11 mouse cellular contexts compared by ENCODE assay signal in genomic region chr7:143005344-143006096, GRCm38 (mm10). TPM values are rescaled to one million over a fixed set of nuclear protein-coding genes. Genes with fewer than 3 reads are reported as not detected.
DNase-seq lines count a peak whose midpoint lies in the region; ATAC-seq and TF ChIP-seq lines count a peak whose summit lies in the region.
"Had no signal": no experiment of that assay in that cellular context is flagged by ENCODE, and none has a peak within 500 bp of the region (broad histone marks: within the 10 kb centered on the region; RNA-seq: fewer than 3 reads in every experiment).

No protein-coding gene starts in this region.

- no peaks in the 10 kb centered on the region for H3K36me3 ChIP-seq in heart, embryonic 11.5 days (ENCODE audit: control insufficient read depth, insufficient read depth, low read length)
- peaks cover 26% of the 10 kb centered on the region; the same call in 1 of the 2 replicates for H3K36me3 ChIP-seq in E14TG2a.4 (ENCODE audit: insufficient read depth, low read length)
- no peaks in the 10 kb centered on the region for H3K36me3 ChIP-seq in small intestine, adult 2 months (ENCODE audit: control insufficient read depth, insufficient read depth, low read length)
- H3K36me3 ChIP-seq in hindbrain, embryonic 16.5 days (ENCODE audit: control insufficient read depth, insufficient read depth, low read length), result no peaks in the 10 kb centered on the region
- H3K36me3 ChIP-seq: hindbrain, embryonic 15.5 days; neural tube, embryonic 12.5 days had no signal

- H3K27ac ChIP-seq in heart, embryonic 11.5 days (ENCODE audit: low read depth, low read length), result peak overlapping the region; percentile 95
- H3K27ac ChIP-seq in small intestine, adult 2 months (ENCODE audit: insufficient read depth, low read depth, low read length), result peak overlapping the region; percentile 3; the same call in 1 of the 2 replicates
- no peak overlapping the region for H3K27ac ChIP-seq in hindbrain, embryonic 16.5 days (ENCODE audit: low read depth, low read length)
- H3K27ac ChIP-seq: hindbrain, embryonic 15.5 days; neural tube, embryonic 12.5 days had no signal

- H3K4me2 ChIP-seq in heart, embryonic 11.5 days, result peak overlapping the region; percentile 54
- no peak overlapping the region for H3K4me2 ChIP-seq in hindbrain, embryonic 16.5 days (ENCODE audit: low read length)
- H3K4me2 ChIP-seq: hindbrain, embryonic 15.5 days; neural tube, embryonic 12.5 days had no signal

- no peak for TF ChIP-seq POLR2A in small intestine, adult 2 months (IDR thresholded peaks at IDR 0.05; ENCODE audit: low read depth, low read length)

- no peaks in the 10 kb centered on the region for H3K9me3 ChIP-seq in heart, embryonic 11.5 days (replicated peaks; ENCODE audit: control insufficient read depth, low read length)
- no peaks in the 10 kb centered on the region for H3K9me3 ChIP-seq in E14TG2a.4 (ENCODE audit: low read length)
- H3K9me3 ChIP-seq in hindbrain, embryonic 16.5 days (ENCODE audit: control insufficient read depth, low read length), result no peaks in the 10 kb centered on the region
- H3K9me3 ChIP-seq: hindbrain, embryonic 15.5 days; neural tube, embryonic 12.5 days had no signal

- no peaks in the 10 kb centered on the region for H3K27me3 ChIP-seq in heart, embryonic 11.5 days (ENCODE audit: control insufficient read depth, insufficient read depth, low read length)
- H3K27me3 ChIP-seq in E14TG2a.4 (ENCODE audit: insufficient read depth, low read length), result no peaks in the 10 kb centered on the region
- H3K27me3 ChIP-seq in small intestine, adult 2 months (ENCODE audit: control insufficient read depth, insufficient read depth, low read length), result no peaks in the 10 kb centered on the region
- no peaks in the 10 kb centered on the region for H3K27me3 ChIP-seq in hindbrain, embryonic 16.5 days (replicated peaks; ENCODE audit: control insufficient read depth, insufficient read depth, low read length)
- H3K27me3 ChIP-seq: hindbrain, embryonic 15.5 days; neural tube, embryonic 12.5 days had no signal

- peaks cover 32% of the 10 kb centered on the region for H3K4me1 ChIP-seq in heart, embryonic 11.5 days (ENCODE audit: control insufficient read depth, insufficient read depth, low read length)
- peaks cover 74% of the 10 kb centered on the region for H3K4me1 ChIP-seq in E14TG2a.4 (replicated peaks; ENCODE audit: low read depth, low read length)
- H3K4me1 ChIP-seq in small intestine, adult 2 months (ENCODE audit: control insufficient read depth, insufficient read depth, insufficient read length, low read length), result peaks cover 15% of the 10 kb centered on the region
- peaks cover 9% of the 10 kb centered on the region; the same call in 1 of the 2 replicates for H3K4me1 ChIP-seq in hindbrain, embryonic 16.5 days (ENCODE audit: control insufficient read depth, insufficient read depth, low read depth, low read length)

- H3K9ac ChIP-seq in heart, embryonic 11.5 days (ENCODE audit: low read depth, low read length), result peak overlapping the region; percentile 65
- no peak overlapping the region for H3K9ac ChIP-seq in hindbrain, embryonic 16.5 days (ENCODE audit: low read depth, low read length)
- H3K9ac ChIP-seq: hindbrain, embryonic 15.5 days; neural tube, embryonic 12.5 days had no signal

- peak; percentile 68 for ATAC-seq in heart, embryonic 11.5 days (replicated peaks; ENCODE audit: insufficient number of reproducible peaks, low FRiP score, low TSS enrichment)
- ATAC-seq in inflammation-experienced regulatory T-cells, adult 6 months, result peak; percentile 49
- no peak for ATAC-seq in hindbrain, embryonic 16.5 days

- no peak for TF ChIP-seq CTCF in E14TG2a.4 (conservative IDR thresholded peaks at IDR 0.05; ENCODE audit: low read length)
- no peak for TF ChIP-seq CTCF in small intestine, adult 2 months (IDR thresholded peaks at IDR 0.05; ENCODE audit: extremely low read depth, insufficient read length, insufficient replicate concordance, low read depth, low read length)

- WGBS in heart, embryonic 11.5 days (ENCODE audit: insufficient replicate concordance), result 75% methylated on average over 6 of the region's 6 CpGs
- 79% methylated on average over 6 of the region's 6 CpGs for WGBS in small intestine, adult 2 months
- WGBS in hindbrain, embryonic 16.5 days, result 88% methylated on average over 6 of the region's 6 CpGs

- DNase-seq in heart, adult 8-10 months (ENCODE audit: low spot score), result no peak
- DNase-seq in kidney, postnatal 4 days, result no peak
- no peak for DNase-seq in adrenal gland, postnatal 4 days (ENCODE audit: low spot score in 2 of 2)
- DNase-seq: cerebellum, postnatal 25 days had no signal

- peak overlapping the region; percentile 30 for H3K4me3 ChIP-seq in heart, embryonic 11.5 days (ENCODE audit: low read depth, low read length)
- peak overlapping the region; percentile 75 for H3K4me3 ChIP-seq in E14TG2a.4 (replicated peaks; ENCODE audit: low read length)
- peak overlapping the region; percentile 40 for H3K4me3 ChIP-seq in small intestine, adult 2 months (ENCODE audit: low read depth, low read length)
- H3K4me3 ChIP-seq in hindbrain, embryonic 16.5 days (ENCODE audit: low read length), result no peak overlapping the region
- H3K4me3 ChIP-seq: hindbrain, embryonic 15.5 days; neural tube, embryonic 12.5 days had no signal

RNA-seq across cellular contexts. Expression of gene Tspan32, which starts 0.7 kb away (rescaled TPM):
- 18.2 and 19.5 TPM in 2 replicates for polyA plus RNA-seq in heart, embryonic 11.5 days (2014; fragmentation: Nextera tagmentation; extraction: Ambion mirVana)
- 1 to 10 TPM in 1 of 4 experiments, under 1 TPM in 3; 0.27 to 2.8 (median 0.52) TPM for total RNA-seq in heart, adult 8-10 months (2022)
- polyA plus RNA-seq in inflammation-experienced regulatory T-cells, adult 6 months (2017; shearing (Covaris generic)), result 100 to 1,000 TPM; 280 to 663 (median 591) TPM
- polyA plus RNA-seq in small intestine, adult 2 months (2012; rRNA removed), result 2.1 and 3.5 TPM in 2 replicates
- 1 to 10 TPM; 1.5 to 2.6 TPM for total RNA-seq in adrenal gland, postnatal 4 days (2021)
- 0.28 and 0.41 TPM in 2 replicates for polyA plus RNA-seq in hindbrain, embryonic 16.5 days (2015; fragmentation: Nextera tagmentation; extraction: Ambion mirVana)

RNA-seq across cellular contexts. Expression of gene Ascl2, which starts 36.5 kb away (rescaled TPM):
- polyA plus RNA-seq in heart, embryonic 11.5 days (2014; fragmentation: Nextera tagmentation; extraction: Ambion mirVana), result 0.42 and 0.44 TPM in 2 replicates
- not detected for total RNA-seq in heart, adult 8-10 months (2022)
- polyA plus RNA-seq in inflammation-experienced regulatory T-cells, adult 6 months (2017; shearing (Covaris generic)), result 1 to 10 TPM in 2 of 3 experiments, not detected in 1; 1.9 to 5.4 TPM
- 9.8 and 18.1 TPM in 2 replicates for polyA plus RNA-seq in small intestine, adult 2 months (2012; rRNA removed)
- under 1 TPM; 0.36 to 0.96 TPM for total RNA-seq in adrenal gland, postnatal 4 days (2021)
- polyA plus RNA-seq in hindbrain, embryonic 16.5 days (2015; fragmentation: Nextera tagmentation; extraction: Ambion mirVana), result 0.93 and 1.3 TPM in 2 replicates

RNA-seq across cellular contexts. Expression of gene Cd81, which starts 47.0 kb away (rescaled TPM):
- 632 and 701 TPM in 2 replicates for polyA plus RNA-seq in heart, embryonic 11.5 days (2014; fragmentation: Nextera tagmentation; extraction: Ambion mirVana)
- total RNA-seq in heart, adult 8-10 months (2022), result 100 to 1,000 TPM; 397 to 430 (median 418) TPM
- 100 to 1,000 TPM; 237 to 292 (median 262) TPM for polyA plus RNA-seq in inflammation-experienced regulatory T-cells, adult 6 months (2017; shearing (Covaris generic))
- 206 and 227 TPM in 2 replicates for polyA plus RNA-seq in small intestine, adult 2 months (2012; rRNA removed)
- total RNA-seq in adrenal gland, postnatal 4 days (2021), result 100 to 1,000 TPM; 659 to 670 TPM
- 532 and 585 TPM in 2 replicates for polyA plus RNA-seq in hindbrain, embryonic 16.5 days (2015; fragmentation: Nextera tagmentation; extraction: Ambion mirVana)

Comparison
In these comparisons a context has a peak if more than half of its experiments do, and no peak if none do; other contexts are left out.
1. RNA of gene Tspan32, which starts 0.7 kb away (polyA plus RNA-seq): 280 to 663 TPM in inflammation-experienced regulatory T-cells, adult 6 months; 18.2 to 19.5 TPM in heart, embryonic 11.5 days, 2.1 to 3.5 TPM in small intestine, adult 2 months and 0.28 to 0.41 TPM in hindbrain, embryonic 16.5 days; every median in the first group is over 10 times any median in the second.